Mouse (Mus musculus): ENCODE data around the gene 1700013F07Rik. TPM values are rescaled to one million over a fixed set of nuclear protein-coding genes. Genes with fewer than 3 reads are reported as not detected.
"Not testable (repeated sequence)": the region's sequence is repeated elsewhere in the genome, so short reads cannot be mapped to it uniquely, and the experiment has no call there.

1700013F07Rik gene
- total RNA-seq (2021), result 1 to 10 TPM; 1.4 to 1.8 TPM
- long read RNA-seq, experiment 1, partial matches to known transcripts, result 1 of 6 reads
- long read RNA-seq, experiment 1, other reads (novel, unspliced or antisense), result 5 of 6 reads
- long read RNA-seq, experiment 2, partial matches to known transcripts, result 0 of 5 reads
- long read RNA-seq, experiment 2, other reads (novel, unspliced or antisense), result 5 of 5 reads

- intact Hi-C loops (cut with DNase I), result no loop called here
- no peak for DNase-seq (ENCODE audit: low spot score in 2 of 2)
These were observed at the start of gene 1700013F07Rik for GRCm38 (mm10) chr3:108533951-108534350. TSS of gene 1700013F07Rik (plus strand) at chr3:108534150.

GRCm38 (mm10) chr3:108484749-108485148 is 49.2 kb upstream of the 1700013F07Rik start:
- DNase-seq (ENCODE audit: low spot score in 2 of 2), result no peak

GRCm38 (mm10) chr3:108489968-108490367 is 44.0 kb upstream of the 1700013F07Rik start:
- no peak for DNase-seq (ENCODE audit: low spot score in 2 of 2)
- intact Hi-C loops (cut with DNase I), result no loop called here

More at GRCm38 (mm10) chr3:108484749-108485148, 49.2 kb upstream of the 1700013F07Rik start:
- intact Hi-C loops (cut with DNase I), result no loop called here

GRCm38 (mm10) chr3:108494861-108495474 is 39.0 kb upstream of the 1700013F07Rik start:
- DNase-seq (ENCODE audit: low spot score in 2 of 2), result no peak
- intact Hi-C loops (cut with DNase I), result no loop called here

- intact Hi-C loops (cut with DNase I), result no loop called here
- no peak for DNase-seq (ENCODE audit: low spot score in 2 of 2)
These were observed 38.5 kb upstream of the 1700013F07Rik start for GRCm38 (mm10) chr3:108495486-108495885.

- intact Hi-C loops (cut with DNase I), result no loop called here
These were observed 36.3 kb upstream of the 1700013F07Rik start for GRCm38 (mm10) chr3:108497602-108498001.

GRCm38 (mm10) chr3:108499826-108500225 is 34.1 kb upstream of the 1700013F07Rik start:
- DNase-seq (ENCODE audit: low spot score in 2 of 2), result no peak
- intact Hi-C loops (cut with DNase I), result no loop called here

More at GRCm38 (mm10) chr3:108497602-108498001, 36.3 kb upstream of the 1700013F07Rik start:
- DNase-seq (ENCODE audit: low spot score in 2 of 2), result no peak

- intact Hi-C loops (cut with DNase I), result not testable (repeated sequence)
These were observed 32.5 kb upstream of the 1700013F07Rik start for GRCm38 (mm10) chr3:108501411-108501810.

GRCm38 (mm10) chr3:108503908-108504307 is 30.0 kb upstream of the 1700013F07Rik start:
- intact Hi-C loops (cut with DNase I), result no loop called here
- no peak for DNase-seq (ENCODE audit: low spot score in 2 of 2)

More at GRCm38 (mm10) chr3:108501411-108501810, 32.5 kb upstream of the 1700013F07Rik start:
- DNase-seq (ENCODE audit: low spot score in 2 of 2), result not testable (repeated sequence)

GRCm38 (mm10) chr3:108508745-108509474 is 25.0 kb upstream of the 1700013F07Rik start:
- DNase-seq (ENCODE audit: low spot score in 2 of 2), result no peak

GRCm38 (mm10) chr3:108510156-108510555 is 23.8 kb upstream of the 1700013F07Rik start:
- no peak for DNase-seq (ENCODE audit: low spot score in 2 of 2)
- intact Hi-C loops (cut with DNase I), result no loop called here

More at GRCm38 (mm10) chr3:108508745-108509474, 25.0 kb upstream of the 1700013F07Rik start:
- intact Hi-C loops (cut with DNase I), result no loop called here

GRCm38 (mm10) chr3:108510716-108511483 is 23.1 kb upstream of the 1700013F07Rik start:
- intact Hi-C loops (cut with DNase I), result no loop called here

GRCm38 (mm10) chr3:108513465-108513864 is 20.5 kb upstream of the 1700013F07Rik start:
- intact Hi-C loops (cut with DNase I), result no loop called here
- no peak for DNase-seq (ENCODE audit: low spot score in 2 of 2)

More at GRCm38 (mm10) chr3:108510716-108511483, 23.1 kb upstream of the 1700013F07Rik start:
- peak; percentile 28 to 31 for DNase-seq (ENCODE audit: low spot score in 2 of 2)

GRCm38 (mm10) chr3:108518276-108518675 is 15.7 kb upstream of the 1700013F07Rik start:
- DNase-seq (ENCODE audit: low spot score in 2 of 2), result no peak
- intact Hi-C loops (cut with DNase I), result no loop called here

GRCm38 (mm10) chr3:108523415-108523814 is 10.5 kb upstream of the 1700013F07Rik start:
- intact Hi-C loops (cut with DNase I), result no loop called here
- no peak for DNase-seq (ENCODE audit: low spot score in 2 of 2)

GRCm38 (mm10) chr3:108528489-108528888 is 5.5 kb upstream of the 1700013F07Rik start:
- intact Hi-C loops (cut with DNase I), result no loop called here
- DNase-seq (ENCODE audit: low spot score in 2 of 2), result no peak

- intact Hi-C loops (cut with DNase I), result no loop called here
These were observed 650 bp upstream of the 1700013F07Rik start for GRCm38 (mm10) chr3:108533114-108533885.

GRCm38 (mm10) chr3:108535896-108536516 is 2.1 kb downstream of the 1700013F07Rik start:
- intact Hi-C loops (cut with DNase I), result no loop called here

More at GRCm38 (mm10) chr3:108533114-108533885, 650 bp upstream of the 1700013F07Rik start:
- DNase-seq (ENCODE audit: low spot score in 2 of 2), result no peak

More at GRCm38 (mm10) chr3:108535896-108536516, 2.1 kb downstream of the 1700013F07Rik start:
- no peak for DNase-seq (ENCODE audit: low spot score in 2 of 2)
